Mouse (Mus musculus) ES-Bruce4 (cell line): ENCODE measurements around the gene Pcsk1n. TPM values are rescaled to one million over a fixed set of nuclear protein-coding genes. Genes with fewer than 3 reads are reported as not detected.
"Not testable (repeated sequence)": the region's sequence is repeated elsewhere in the genome, so short reads cannot be mapped to it uniquely, and the experiment has no call there.

Source experiments
- H3K27ac ChIP-seq: 2 replicates; pipeline ENCODE4 v1.5.1; 2012; ENCODE audit warnings: low read length, inconsistent platforms; ENCODE audit not compliant: insufficient read depth
- H3K27me3 ChIP-seq: 2 replicates; pipeline ENCODE4 v1.6.1; 2012; ENCODE audit warnings: mild to moderate bottlenecking, low read length, inconsistent platforms; ENCODE audit not compliant: control insufficient read depth, poor library complexity, insufficient read depth, severe bottlenecking
- H3K36me3 ChIP-seq: 2 replicates; pipeline ENCODE4 v1.6.1; 2012; ENCODE audit warnings: inconsistent platforms, mild to moderate bottlenecking, low read length, moderate library complexity; ENCODE audit not compliant: control insufficient read depth, poor library complexity, insufficient read depth, severe bottlenecking
- H3K4me1 ChIP-seq: one replicate; pipeline ENCODE4 v1.8.1; 2011; ENCODE audit warnings: low read length; ENCODE audit not compliant: control insufficient read depth, insufficient read depth
- H3K4me3 ChIP-seq: 2 replicates; pipeline ENCODE4 v1.5.1; 2011; ENCODE audit warnings: low read depth, mild to moderate bottlenecking, low read length
- H3K9ac ChIP-seq: 2 replicates; pipeline ENCODE4 v1.6.1; 2012; ENCODE audit warnings: low read depth, mild to moderate bottlenecking, inconsistent platforms; ENCODE audit not compliant: poor library complexity, severe bottlenecking
- H3K9me3 ChIP-seq: replicated peaks from 2 replicates; pipeline ENCODE4 v1.6.1; 2012; ENCODE audit warnings: mild to moderate bottlenecking, low read length, inconsistent platforms; ENCODE audit not compliant: control insufficient read depth, poor library complexity, insufficient read depth, severe bottlenecking
- CTCF ChIP-seq: IDR thresholded peaks from one replicate; pipeline ENCODE4 v1.8.1; 2011; ENCODE audit warnings: low read depth, low read length
- EP300 ChIP-seq: IDR thresholded peaks from 2 replicates; pipeline ENCODE4 v1.6.1; 2011; ENCODE audit warnings: low read depth, low read length; ENCODE audit not compliant: insufficient read depth
- POLR2A ChIP-seq: IDR thresholded peaks from one replicate; pipeline ENCODE4 v1.8.1; 2011; ENCODE audit warnings: low read length; ENCODE audit not compliant: insufficient read depth
- polyA plus RNA-seq: library from polyadenylated mRNA; stranded (reverse); fragments of >200 nt; gene quantifications from 2 replicates; pipeline ENCODE4 v1.2.4, GENCODE M21; 2011; ENCODE audit warnings: low read depth; ENCODE audit not compliant: missing spikeins, insufficient read depth, insufficient read length

Gene Pcsk1n
- polyA plus RNA-seq, 1 experiment = 12.3 TPM

DNA sequence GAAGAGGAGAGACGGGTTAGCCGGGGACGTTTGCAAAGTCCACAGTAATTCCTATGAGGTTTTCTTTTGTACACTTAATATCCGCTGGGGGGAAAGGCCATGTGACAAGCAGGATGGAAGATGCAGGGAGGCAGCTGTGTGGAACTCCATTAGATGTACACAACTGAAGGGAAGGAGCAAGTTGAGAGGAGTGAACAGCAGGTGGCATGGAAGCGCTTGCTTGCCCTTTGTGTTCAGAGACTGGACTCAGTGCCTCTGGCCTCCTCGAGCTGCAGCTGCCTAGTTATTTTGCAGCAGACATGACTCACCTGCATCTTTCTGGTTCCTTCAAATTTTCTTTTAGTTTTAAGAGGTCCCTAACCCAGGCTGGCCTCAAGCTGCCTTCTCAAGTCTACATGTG, 9.1 kb upstream of the Pcsk1n start:
- no peak for TF ChIP-seq EP300
- TF ChIP-seq CTCF = no peak
- TF ChIP-seq POLR2A = no peak
- Histone ChIP-seq H3K4me3 (no peak overlapping the region), H3K4me1 (no peaks in the 10 kb centered on the region), H3K9ac (no peak overlapping the region), H3K27ac (no peak overlapping the region), H3K9me3 (no peaks in the 10 kb centered on the region), H3K27me3 (no peaks in the 10 kb centered on the region), H3K36me3 (no peaks in the 10 kb centered on the region)

DNA sequence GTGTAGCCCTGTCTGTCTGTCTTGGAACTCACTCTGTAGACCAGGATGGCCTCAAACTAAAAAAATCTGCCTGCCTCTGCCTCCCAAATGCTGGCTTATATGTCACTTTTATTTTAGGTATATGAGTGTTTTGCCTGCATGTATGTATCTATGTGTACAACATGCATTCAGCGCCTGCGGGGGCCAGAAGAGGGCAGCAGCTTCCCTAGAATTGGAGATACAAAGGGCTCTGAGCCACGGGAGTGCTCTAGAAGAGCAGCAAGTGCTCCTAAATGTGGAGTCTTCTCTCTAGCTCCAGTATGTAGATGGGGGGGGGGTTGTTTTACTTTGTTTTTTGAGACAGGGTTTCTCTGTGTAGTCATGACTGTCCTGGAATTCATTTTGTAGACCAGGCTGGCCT, 4.0 kb upstream of the Pcsk1n start:
- not testable (repeated sequence) for H3K4me3 ChIP-seq, H3K27ac ChIP-seq, H3K36me3 ChIP-seq, H3K9me3 ChIP-seq, H3K9ac ChIP-seq, H3K4me1 ChIP-seq, H3K27me3 ChIP-seq

DNA sequence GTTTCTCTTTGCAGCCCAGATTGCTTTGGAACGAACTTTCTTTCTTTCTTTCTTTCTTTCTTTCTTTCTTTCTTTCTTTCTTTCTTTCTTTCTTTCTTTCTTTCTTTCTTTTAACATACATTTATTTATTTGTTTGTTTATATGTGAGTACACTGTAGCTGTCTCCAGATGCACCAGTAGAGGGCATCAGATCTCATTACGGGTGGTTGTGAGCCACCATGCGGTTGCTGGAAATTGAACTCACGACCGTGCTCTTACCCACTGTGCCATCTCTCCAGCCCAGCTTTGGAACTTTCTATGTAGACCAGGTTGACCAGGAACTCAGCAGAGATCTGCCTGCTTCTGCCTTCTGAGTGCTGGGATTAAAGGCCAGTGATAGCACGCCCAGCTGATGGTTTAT, 1.7 kb upstream of the Pcsk1n start:
- peak; percentile 24 for TF ChIP-seq CTCF
- H3K27me3 ChIP-seq, H3K9me3 ChIP-seq: not testable (repeated sequence)

DNA sequence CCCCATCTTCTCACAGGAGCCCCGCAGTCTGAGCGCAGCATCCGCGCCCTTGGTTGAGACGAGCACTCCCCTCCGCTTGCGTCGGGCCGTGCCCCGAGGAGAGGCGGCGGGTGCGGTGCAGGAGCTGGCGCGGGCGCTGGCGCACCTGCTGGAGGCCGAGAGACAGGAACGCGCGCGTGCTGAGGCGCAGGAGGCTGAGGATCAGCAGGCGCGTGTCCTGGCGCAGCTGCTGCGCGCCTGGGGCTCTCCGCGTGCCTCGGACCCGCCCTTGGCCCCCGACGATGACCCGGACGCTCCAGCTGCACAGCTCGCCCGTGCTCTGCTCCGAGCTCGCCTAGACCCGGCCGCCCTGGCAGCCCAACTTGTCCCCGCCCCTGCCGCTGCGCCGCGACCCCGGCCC, 2.4 kb downstream of the Pcsk1n start:
- peak overlapping the region; percentile 74 for H3K4me3 ChIP-seq

More for the DNA sequence above, 1.7 kb upstream of the Pcsk1n start:
- not testable (repeated sequence) for H3K27ac ChIP-seq, H3K4me1 ChIP-seq, H3K9ac ChIP-seq, H3K36me3 ChIP-seq, H3K4me3 ChIP-seq

DNA sequence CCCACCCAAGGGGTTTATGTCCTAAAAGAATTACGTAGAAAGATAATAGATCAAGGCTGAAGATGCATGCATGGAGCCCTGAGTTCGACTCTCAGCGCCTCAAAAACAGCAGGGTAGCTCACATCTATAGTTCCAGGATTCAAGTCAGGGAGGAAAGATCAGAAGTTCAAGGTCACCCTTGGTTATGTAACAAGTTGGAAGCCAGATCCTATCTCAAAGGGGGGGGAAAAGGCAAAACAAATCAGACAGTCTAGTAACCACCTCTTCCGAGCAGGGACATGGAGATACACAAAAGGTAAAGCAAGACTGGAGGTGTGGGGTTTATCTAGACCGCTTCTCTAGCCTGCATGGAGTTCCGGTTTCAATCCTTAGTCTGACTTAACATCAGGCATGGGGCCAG, 6.6 kb downstream of the Pcsk1n start:
- peak overlapping the region; percentile 38; the same call in 1 of the 2 replicates for H3K27ac ChIP-seq
- H3K9ac ChIP-seq = no peak overlapping the region
- peak overlapping the region; percentile 46 for H3K4me3 ChIP-seq
- no peak for TF ChIP-seq POLR2A
- TF ChIP-seq EP300 = no peak
- TF ChIP-seq CTCF = no peak
- H3K27me3 ChIP-seq = no peaks in the 10 kb centered on the region
- peaks cover 12% of the 10 kb centered on the region; the same call in 1 of the 2 replicates for H3K36me3 ChIP-seq
- H3K4me1 ChIP-seq = peaks cover 6% of the 10 kb centered on the region
- no peaks in the 10 kb centered on the region for H3K9me3 ChIP-seq

More for the DNA sequence above, 2.4 kb downstream of the Pcsk1n start:
- Histone ChIP-seq H3K27ac (no peak overlapping the region), H3K27me3 (no peaks in the 10 kb centered on the region), H3K36me3 (no peaks in the 10 kb centered on the region), H3K9ac (peak overlapping the region; percentile 64), H3K9me3 (no peaks in the 10 kb centered on the region), H3K4me1 (peaks cover 6% of the 10 kb centered on the region)
- TF ChIP-seq EP300 (no peak), CTCF (no peak), POLR2A (no peak)

DNA sequence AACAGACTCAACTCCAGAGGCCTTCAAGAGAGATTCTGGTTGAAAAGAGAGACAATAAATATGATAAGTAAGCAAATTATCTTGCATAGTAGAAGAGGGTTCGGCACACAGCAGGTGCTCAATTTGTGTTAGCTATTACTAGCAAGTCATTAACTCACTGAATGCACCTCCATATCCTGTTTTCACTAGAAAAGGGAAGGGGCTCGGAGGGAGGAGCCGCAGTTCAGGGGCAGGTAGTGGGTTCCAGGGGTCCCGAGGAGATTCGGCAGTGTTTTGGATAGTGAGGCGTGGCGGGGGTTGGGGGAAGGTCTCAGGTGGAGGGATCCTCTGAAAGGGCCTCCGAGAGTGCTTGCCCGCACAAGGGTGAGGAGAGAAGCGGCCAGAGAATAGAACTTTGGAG, 7.5 kb downstream of the Pcsk1n start:
- no peaks in the 10 kb centered on the region for H3K9me3 ChIP-seq
- H3K27ac ChIP-seq = peak overlapping the region; percentile 35
- peaks cover 6% of the 10 kb centered on the region for H3K4me1 ChIP-seq
- H3K27me3 ChIP-seq = no peaks in the 10 kb centered on the region
- H3K36me3 ChIP-seq = peaks cover 20% of the 10 kb centered on the region
- peak overlapping the region; percentile 74 for H3K4me3 ChIP-seq
- TF ChIP-seq CTCF (no peak), EP300 (no peak), POLR2A (no peak)
- H3K9ac ChIP-seq = peak overlapping the region; percentile 32
